Mouse (Mus musculus): Measurements from ENCODE around the gene Acer1. TPM values are rescaled to one million over a fixed set of nuclear protein-coding genes. Genes with fewer than 3 reads are reported as not detected.
A peak's percentile ranks its signal among the peaks of the same experiment; 100 is the strongest.

Gene Acer1
- polyA plus RNA-seq, 1 experiment from 2014 or later: 0.65 TPM

DNA sequence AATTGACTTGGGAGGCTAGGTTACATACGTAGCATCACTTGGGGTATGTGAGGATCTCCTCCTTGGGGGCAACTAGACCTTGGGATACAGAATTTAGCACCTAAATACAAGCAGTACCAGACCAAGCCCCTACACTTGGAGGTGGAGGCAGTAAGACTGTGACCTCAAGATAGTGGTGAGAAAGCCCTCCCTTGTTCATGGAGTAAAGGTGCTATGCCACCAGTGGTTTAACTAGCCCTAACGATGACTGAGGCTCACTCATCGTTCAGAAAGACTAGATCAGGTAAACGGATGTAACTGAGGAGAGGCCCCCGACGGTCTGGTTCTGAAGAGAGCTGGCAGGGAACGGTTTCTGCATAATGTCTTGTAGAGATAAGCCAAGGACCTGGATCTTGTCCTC is 45.2 kb downstream of the Acer1 start:
- TF ChIP-seq CTCF (IDR thresholded peaks at IDR 0.05; ENCODE audit: low read depth): no peak
- 89% methylated on average over 7 of the region's 7 CpGs for WGBS
- H3K9ac ChIP-seq (ENCODE audit: low read depth, low read length): no peak overlapping the region
- H3K27me3 ChIP-seq (replicated peaks; ENCODE audit: control insufficient read depth, insufficient read depth, low read length): no peaks in the 10 kb centered on the region
- no peak for ATAC-seq
- H3K9me3 ChIP-seq (ENCODE audit: control insufficient read depth): no peaks in the 10 kb centered on the region
- no peak overlapping the region for H3K27ac ChIP-seq (ENCODE audit: low read depth, low read length)
- H3K4me1 ChIP-seq (replicated peaks; ENCODE audit: control insufficient read depth, insufficient read depth, low read length): no peaks in the 10 kb centered on the region
- no peaks in the 10 kb centered on the region for H3K36me3 ChIP-seq (ENCODE audit: control insufficient read depth, insufficient read depth)
- no peak overlapping the region for H3K4me2 ChIP-seq (replicated peaks; ENCODE audit: low read depth)
- no peak overlapping the region for H3K4me3 ChIP-seq (ENCODE audit: low read depth, low read length)

GRCm38 (mm10) chr17:56935363-56936131 is 46.4 kb downstream of the Acer1 start, which contains the start of gene Mllt1:
Gene Mllt1, minus strand, starts transcription at chr17:56935415.
- Histone ChIP-seq H3K4me3 (ENCODE audit: low read depth, low read length) (peak within 1 kb of the TSS; percentile 83), H3K27ac (ENCODE audit: low read depth, low read length) (peak within 1 kb of the TSS; percentile 71), H3K4me1 (replicated peaks; ENCODE audit: control insufficient read depth, insufficient read depth, low read length) (no peaks in the 10 kb centered on the region), H3K9ac (ENCODE audit: low read depth, low read length) (peak within 1 kb of the TSS; percentile 87), H3K36me3 (ENCODE audit: control insufficient read depth, insufficient read depth) (no peaks in the 10 kb centered on the region), H3K9me3 (ENCODE audit: control insufficient read depth) (no peaks in the 10 kb centered on the region), H3K4me2 (replicated peaks; ENCODE audit: low read depth) (peak within 1 kb of the TSS; percentile 98), H3K27me3 (replicated peaks; ENCODE audit: control insufficient read depth, insufficient read depth, low read length) (no peaks in the 10 kb centered on the region)
- peak; percentile 98 for ATAC-seq
- 4% methylated on average over 69 of the region's 76 CpGs for WGBS
- TF ChIP-seq CTCF (IDR thresholded peaks at IDR 0.05; ENCODE audit: low read depth): peak; percentile 68

- Histone ChIP-seq H3K4me2 (replicated peaks; ENCODE audit: low read depth) (peak overlapping the region; percentile 98), H3K27ac (ENCODE audit: low read depth, low read length) (peak overlapping the region; percentile 71), H3K4me3 (ENCODE audit: low read depth, low read length) (peak overlapping the region; percentile 83), H3K27me3 (replicated peaks; ENCODE audit: control insufficient read depth, insufficient read depth, low read length) (no peaks in the 10 kb centered on the region), H3K9ac (ENCODE audit: low read depth, low read length) (peak overlapping the region; percentile 87), H3K4me1 (replicated peaks; ENCODE audit: control insufficient read depth, insufficient read depth, low read length) (no peaks in the 10 kb centered on the region), H3K36me3 (ENCODE audit: control insufficient read depth, insufficient read depth) (no peaks in the 10 kb centered on the region), H3K9me3 (ENCODE audit: control insufficient read depth) (no peaks in the 10 kb centered on the region)
- ATAC-seq: peak; percentile 77
- TF ChIP-seq CTCF (IDR thresholded peaks at IDR 0.05; ENCODE audit: low read depth): no peak
- WGBS: 2% methylated on average over 33 of the region's 45 CpGs
These were observed 47.2 kb downstream of the Acer1 start for GRCm38 (mm10) chr17:56934545-56935330.

- H3K36me3 ChIP-seq (ENCODE audit: control insufficient read depth, insufficient read depth): no peaks in the 10 kb centered on the region
- H3K27ac ChIP-seq (ENCODE audit: low read depth, low read length): no peak overlapping the region
- no peak overlapping the region for H3K9ac ChIP-seq (ENCODE audit: low read depth, low read length)
- no peaks in the 10 kb centered on the region for H3K9me3 ChIP-seq (ENCODE audit: control insufficient read depth)
- H3K4me2 ChIP-seq (replicated peaks; ENCODE audit: low read depth): no peak overlapping the region
- H3K4me1 ChIP-seq (replicated peaks; ENCODE audit: control insufficient read depth, insufficient read depth, low read length): no peaks in the 10 kb centered on the region
- WGBS: 94% methylated on average over 2 of the region's 2 CpGs
- no peaks in the 10 kb centered on the region for H3K27me3 ChIP-seq (replicated peaks; ENCODE audit: control insufficient read depth, insufficient read depth, low read length)
- no peak overlapping the region for H3K4me3 ChIP-seq (ENCODE audit: low read depth, low read length)
- ATAC-seq: no peak
- TF ChIP-seq CTCF (IDR thresholded peaks at IDR 0.05; ENCODE audit: low read depth): no peak
These were observed 48.5 kb downstream of the Acer1 start for GRCm38 (mm10) chr17:56933395-56933794.

GRCm38 (mm10) chr17:56930026-56930425 is 51.9 kb downstream of the Acer1 start:
- WGBS: 73% methylated on average over 8 of the region's 8 CpGs
- ATAC-seq: no peak
- H3K4me2 ChIP-seq (replicated peaks; ENCODE audit: low read depth): no peak overlapping the region
- H3K4me1 ChIP-seq (replicated peaks; ENCODE audit: control insufficient read depth, insufficient read depth, low read length): no peaks in the 10 kb centered on the region
- no peaks in the 10 kb centered on the region for H3K27me3 ChIP-seq (replicated peaks; ENCODE audit: control insufficient read depth, insufficient read depth, low read length)
- H3K9ac ChIP-seq (ENCODE audit: low read depth, low read length): no peak overlapping the region
- H3K4me3 ChIP-seq (ENCODE audit: low read depth, low read length): no peak overlapping the region
- no peak for TF ChIP-seq CTCF (IDR thresholded peaks at IDR 0.05; ENCODE audit: low read depth)
- no peaks in the 10 kb centered on the region for H3K9me3 ChIP-seq (ENCODE audit: control insufficient read depth)
- no peak overlapping the region for H3K27ac ChIP-seq (ENCODE audit: low read depth, low read length)
- peaks cover 4% of the 10 kb centered on the region for H3K36me3 ChIP-seq (ENCODE audit: control insufficient read depth, insufficient read depth)

- WGBS: 77% methylated on average over 1 of the region's 1 CpGs
- no peak overlapping the region for H3K9ac ChIP-seq (ENCODE audit: low read depth, low read length)
- H3K9me3 ChIP-seq (ENCODE audit: control insufficient read depth): no peaks in the 10 kb centered on the region
- no peak for TF ChIP-seq CTCF (IDR thresholded peaks at IDR 0.05; ENCODE audit: low read depth)
- H3K27me3 ChIP-seq (replicated peaks; ENCODE audit: control insufficient read depth, insufficient read depth, low read length): no peaks in the 10 kb centered on the region
- H3K4me1 ChIP-seq (replicated peaks; ENCODE audit: control insufficient read depth, insufficient read depth, low read length): no peaks in the 10 kb centered on the region
- no peak overlapping the region for H3K4me3 ChIP-seq (ENCODE audit: low read depth, low read length)
- no peak overlapping the region for H3K4me2 ChIP-seq (replicated peaks; ENCODE audit: low read depth)
- no peak for ATAC-seq
- H3K27ac ChIP-seq (ENCODE audit: low read depth, low read length): no peak overlapping the region
- H3K36me3 ChIP-seq (ENCODE audit: control insufficient read depth, insufficient read depth): peaks cover 9% of the 10 kb centered on the region
These were observed 52.4 kb downstream of the Acer1 start for GRCm38 (mm10) chr17:56929530-56929929.

All from intestine, postnatal 0 days (tissue).